In genomic region chr1:66468704-66469020, GRCm38 (mm10) we compare ENCODE assay signal across 8 mouse cellular contexts. TPM values are rescaled to one million over a fixed set of nuclear protein-coding genes. Genes with fewer than 3 reads are reported as not detected.
A peak's percentile ranks its signal among the peaks of the same experiment; 100 is the strongest.
DNase-seq lines count a peak whose midpoint lies in the region; ATAC-seq lines count a peak whose summit lies in the region.

No protein-coding gene starts in this region.

- H3K9me3 ChIP-seq in heart, embryonic 15.5 days (replicated peaks) = no peaks in the 10 kb centered on the region
- no peaks in the 10 kb centered on the region for H3K9me3 ChIP-seq in embryonic facial prominence, embryonic 14.5 days (ENCODE audit: control insufficient read depth, low read length)
- no peaks in the 10 kb centered on the region for H3K9me3 ChIP-seq in limb, embryonic 15.5 days

- H3K36me3 ChIP-seq in heart, embryonic 15.5 days = no peaks in the 10 kb centered on the region
- no peaks in the 10 kb centered on the region for H3K36me3 ChIP-seq in embryonic facial prominence, embryonic 14.5 days (ENCODE audit: control insufficient read depth, insufficient read depth, low read length)
- H3K36me3 ChIP-seq in limb, embryonic 15.5 days = no peaks in the 10 kb centered on the region

- H3K27ac ChIP-seq in heart, embryonic 15.5 days = no peak overlapping the region
- H3K27ac ChIP-seq in embryonic facial prominence, embryonic 14.5 days (replicated peaks; ENCODE audit: low read depth, low read length) = no peak overlapping the region
- no peak overlapping the region for H3K27ac ChIP-seq in limb, embryonic 15.5 days

- ATAC-seq in heart, embryonic 15.5 days (replicated peaks; ENCODE audit: insufficient number of reproducible peaks, insufficient read depth, low FRiP score, low read depth) = no peak
- no peak for ATAC-seq in embryonic facial prominence, embryonic 14.5 days (ENCODE audit: low read depth)
- ATAC-seq in limb, embryonic 15.5 days (ENCODE audit: insufficient number of reproducible peaks, low FRiP score, low TSS enrichment, low read depth) = no peak

- H3K4me2 ChIP-seq in heart, embryonic 15.5 days = peak overlapping the region; percentile 71
- H3K4me2 ChIP-seq in embryonic facial prominence, embryonic 14.5 days (ENCODE audit: low read depth, low read length) = peak overlapping the region; percentile 81
- H3K4me2 ChIP-seq in limb, embryonic 15.5 days = peak overlapping the region; percentile 95

- peaks cover 27% of the 10 kb centered on the region for H3K27me3 ChIP-seq in heart, embryonic 15.5 days
- peaks cover 17% of the 10 kb centered on the region for H3K27me3 ChIP-seq in embryonic facial prominence, embryonic 14.5 days (replicated peaks; ENCODE audit: control insufficient read depth, insufficient read depth, low read length)
- peaks cover 21% of the 10 kb centered on the region for H3K27me3 ChIP-seq in limb, embryonic 15.5 days

- WGBS in heart, embryonic 15.5 days = 21% methylated on average over 3 of the region's 3 CpGs
- WGBS in embryonic facial prominence, embryonic 14.5 days = 18% methylated on average over 3 of the region's 3 CpGs
- 17% methylated on average over 3 of the region's 3 CpGs for WGBS in limb, embryonic 15.5 days

- no peak for DNase-seq in heart, adult 11 months
- peak; percentile 23 for DNase-seq in MN1 (ENCODE audit: low spot score)
- DNase-seq in embryonic facial prominence, embryonic 14.5 days (ENCODE audit: low spot score) = no peak
- no peak for DNase-seq in gastrocnemius, postnatal 25 days
- DNase-seq in c-Kit-positive CD71-positive TER-119-positive erythroid progenitor cells, embryonic 14.5 days (ENCODE audit: low spot score) = no peak
- no peak for DNase-seq in urinary bladder, adult 18-20 months (ENCODE audit: low spot score in 2 of 2)

- H3K4me1 ChIP-seq in heart, embryonic 15.5 days (replicated peaks) = peaks cover 11% of the 10 kb centered on the region
- H3K4me1 ChIP-seq in embryonic facial prominence, embryonic 14.5 days (ENCODE audit: control insufficient read depth, insufficient read depth, low read length) = peaks cover 4% of the 10 kb centered on the region; the same call in 1 of the 2 replicates
- H3K4me1 ChIP-seq in limb, embryonic 15.5 days = peaks cover 13% of the 10 kb centered on the region

- H3K4me3 ChIP-seq in heart, embryonic 15.5 days = peak overlapping the region; percentile 47
- H3K4me3 ChIP-seq in embryonic facial prominence, embryonic 14.5 days (ENCODE audit: low read depth, low read length) = peak overlapping the region; percentile 55
- peak overlapping the region; percentile 52 for H3K4me3 ChIP-seq in limb, embryonic 15.5 days

- H3K9ac ChIP-seq in heart, embryonic 15.5 days = no peak overlapping the region
- no peak overlapping the region for H3K9ac ChIP-seq in embryonic facial prominence, embryonic 14.5 days (ENCODE audit: low read depth, low read length)
- no peak overlapping the region for H3K9ac ChIP-seq in limb, embryonic 15.5 days

RNA-seq across cellular contexts. Expression of gene Unc80, which starts 0.5 kb away (rescaled TPM):
- polyA plus RNA-seq in heart, embryonic 15.5 days (2015; fragmentation: Nextera tagmentation; extraction: Ambion mirVana) = 0.19 and 0.39 TPM in 2 replicates
- 0.37 and 0.39 TPM in 2 replicates for polyA plus RNA-seq in embryonic facial prominence, embryonic 14.5 days (2014; fragmentation: Nextera tagmentation; extraction: Ambion mirVana)
- polyA plus RNA-seq in limb, embryonic 15.5 days (2015; fragmentation: Nextera tagmentation; extraction: Ambion mirVana) = 0.04 and 0.12 TPM in 2 replicates
- total RNA-seq in gastrocnemius, postnatal 25 days (2021) = under 1 TPM; 0.05 to 0.13 TPM
